Mouse (Mus musculus) embryonic facial prominence, embryonic 10.5 days (tissue): ENCODE results near the gene Gnai3. TPM values are rescaled to one million over a fixed set of nuclear protein-coding genes. Genes with fewer than 3 reads are reported as not detected.
A peak's percentile ranks its signal among the peaks of the same experiment; 100 is the strongest.

Source experiments
- DNase-seq: peaks from one replicate; pipeline ENCODE4 v3.0.0-alpha.2; 2017; ENCODE audit warnings: low spot score
- H3K27ac ChIP-seq: fragments of 300-500 bp; sonication (generic); replicated peaks from 2 replicates; pipeline ENCODE4 v1.5.1; 2016; ENCODE audit warnings: mild to moderate bottlenecking
- H3K27me3 ChIP-seq: fragments of 300-500 bp; sonication (generic); replicated peaks from 2 replicates; pipeline ENCODE4 v1.6.1; 2016; ENCODE audit warnings: low read depth, mild to moderate bottlenecking; ENCODE audit not compliant: poor library complexity, severe bottlenecking
- H3K36me3 ChIP-seq: fragments of 300-500 bp; sonication (generic); replicated peaks from 2 replicates; pipeline ENCODE4 v1.6.1; 2016; ENCODE audit warnings: mild to moderate bottlenecking, moderate library complexity
- H3K4me1 ChIP-seq: fragments of 300-500 bp; sonication (generic); 2 replicates; pipeline ENCODE4 v1.6.1; 2016
- H3K4me3 ChIP-seq: fragments of 300-500 bp; sonication (generic); 2 replicates; pipeline ENCODE4 v1.5.1; 2016; ENCODE audit warnings: mild to moderate bottlenecking, moderate library complexity
- H3K9me3 ChIP-seq: fragments of 300-500 bp; sonication (generic); 2 replicates; pipeline ENCODE4 v1.6.1; 2016; ENCODE audit warnings: mild to moderate bottlenecking
- WGBS: fragments of 180-500 bp; shearing (Covaris S2); methylation state at CpG from one replicate; pipeline ENCODE4 v1.1.7; 2016; 5-methylcytosine and 5-hydroxymethylcytosine counted together
- polyA plus RNA-seq: library from polyadenylated mRNA; unstranded; fragments of >200 nt; fragmentation: Nextera tagmentation; extraction: Ambion mirVana; gene quantifications from 2 replicates; pipeline ENCODE4 v1.2.1, GENCODE M21; 2016

The Gnai3 gene
- 194 and 195 TPM in 2 replicates for polyA plus RNA-seq

GRCm38 (mm10) chr3:108145534-108146445 lies at the start of gene Gnai3:
Gene Gnai3 (minus strand): TSS chr3:108146146.
- Histone ChIP-seq H3K36me3 (peaks cover 7% of the 10 kb centered on the region; the same call in 1 of the 2 replicates), H3K4me1 (peaks cover 30% of the 10 kb centered on the region), H3K9me3 (no peaks in the 10 kb centered on the region), H3K27ac (peak within 1 kb of the TSS; percentile 95), H3K4me3 (peak within 1 kb of the TSS; percentile 78), H3K27me3 (no peaks in the 10 kb centered on the region)
- DNase-seq: peak; percentile 94
- WGBS: under 1% methylated on average over 63 of the region's 63 CpGs

- peaks cover 12% of the 10 kb centered on the region for H3K36me3 ChIP-seq
- peaks cover 43% of the 10 kb centered on the region for H3K4me1 ChIP-seq
- no peak overlapping the region for H3K4me3 ChIP-seq
- H3K9me3 ChIP-seq: no peaks in the 10 kb centered on the region
- no peaks in the 10 kb centered on the region for H3K27me3 ChIP-seq
- 89% methylated on average over 4 of the region's 4 CpGs for WGBS
- DNase-seq: no peak
- H3K27ac ChIP-seq: peak overlapping the region; percentile 19; the same call in 1 of the 2 replicates
Observed at GRCm38 (mm10) chr3:108195287-108195686, 49.3 kb upstream of the Gnai3 start.

- peaks cover 13% of the 10 kb centered on the region for H3K27me3 ChIP-seq
- peaks cover 46% of the 10 kb centered on the region for H3K4me1 ChIP-seq
- no peak overlapping the region for H3K27ac ChIP-seq
- 87% methylated on average over 4 of the region's 4 CpGs for WGBS
- H3K36me3 ChIP-seq: peaks cover 5% of the 10 kb centered on the region; the same call in 1 of the 2 replicates
- DNase-seq: no peak
- H3K9me3 ChIP-seq: no peaks in the 10 kb centered on the region
- no peak overlapping the region for H3K4me3 ChIP-seq
Observed at GRCm38 (mm10) chr3:108193686-108194085, 47.7 kb upstream of the Gnai3 start.

GRCm38 (mm10) chr3:108189897-108190296 lies 44.0 kb upstream of the Gnai3 start:
- no peak for DNase-seq
- Histone ChIP-seq H3K27me3 (peaks cover 45% of the 10 kb centered on the region), H3K27ac (no peak overlapping the region)

GRCm38 (mm10) chr3:108188716-108189490 lies 43.0 kb upstream of the Gnai3 start:
- H3K27ac ChIP-seq: no peak overlapping the region
- H3K4me1 ChIP-seq: peaks cover 35% of the 10 kb centered on the region
- H3K27me3 ChIP-seq: peaks cover 55% of the 10 kb centered on the region
- 71% methylated on average over 9 of the region's 9 CpGs for WGBS
- H3K4me3 ChIP-seq: no peak overlapping the region
- 0 out of 2 replicates have a peak, but pooled peaks cover 10% of the 10 kb centered on the region for H3K36me3 ChIP-seq
- no peak for DNase-seq
- no peaks in the 10 kb centered on the region for H3K9me3 ChIP-seq

More at GRCm38 (mm10) chr3:108189897-108190296, 44.0 kb upstream of the Gnai3 start:
- H3K36me3 ChIP-seq: 0 out of 2 replicates have a peak, but pooled peaks cover 10% of the 10 kb centered on the region
- H3K9me3 ChIP-seq: no peaks in the 10 kb centered on the region
- peaks cover 39% of the 10 kb centered on the region for H3K4me1 ChIP-seq
- no peak overlapping the region for H3K4me3 ChIP-seq
- WGBS: 69% methylated on average over 5 of the region's 5 CpGs

- H3K27ac ChIP-seq: no peak overlapping the region
- H3K4me1 ChIP-seq: peaks cover 33% of the 10 kb centered on the region
- 59% methylated on average over 20 of the region's 20 CpGs for WGBS
- peaks cover 58% of the 10 kb centered on the region for H3K27me3 ChIP-seq
- H3K9me3 ChIP-seq: no peaks in the 10 kb centered on the region
- 0 out of 2 replicates have a peak, but pooled peaks cover 10% of the 10 kb centered on the region for H3K36me3 ChIP-seq
- H3K4me3 ChIP-seq: peak overlapping the region; percentile 85
- DNase-seq: no peak
Observed at GRCm38 (mm10) chr3:108187111-108187795, 41.3 kb upstream of the Gnai3 start.

GRCm38 (mm10) chr3:108186098-108187047 lies 40.4 kb upstream of the Gnai3 start, which contains the start of gene Amigo1:
Gene Amigo1 (plus strand): TSS chr3:108186335.
- 3% methylated on average over 100 of the region's 100 CpGs for WGBS
- no peaks in the 10 kb centered on the region for H3K9me3 ChIP-seq
- DNase-seq: peak; percentile 70
- peaks cover 33% of the 10 kb centered on the region for H3K4me1 ChIP-seq
- H3K36me3 ChIP-seq: 0 out of 2 replicates have a peak, but pooled peaks cover 10% of the 10 kb centered on the region
- peaks cover 58% of the 10 kb centered on the region for H3K27me3 ChIP-seq
- H3K4me3 ChIP-seq: peak within 1 kb of the TSS; percentile 85
- H3K27ac ChIP-seq: peak within 1 kb of the TSS; percentile 83

- Histone ChIP-seq H3K9me3 (no peaks in the 10 kb centered on the region), H3K4me1 (peaks cover 33% of the 10 kb centered on the region), H3K27ac (no peak overlapping the region; the same call in 1 of the 2 replicates), H3K36me3 (0 out of 2 replicates have a peak, but pooled peaks cover 10% of the 10 kb centered on the region), H3K4me3 (peak overlapping the region; percentile 85), H3K27me3 (peaks cover 58% of the 10 kb centered on the region)
- DNase-seq: no peak
- 3% methylated on average over 16 of the region's 16 CpGs for WGBS
Observed at GRCm38 (mm10) chr3:108185460-108186097, 39.6 kb upstream of the Gnai3 start.

GRCm38 (mm10) chr3:108184742-108185141 lies 38.8 kb upstream of the Gnai3 start:
- H3K36me3 ChIP-seq: 0 out of 2 replicates have a peak, but pooled peaks cover 10% of the 10 kb centered on the region
- peaks cover 55% of the 10 kb centered on the region for H3K27me3 ChIP-seq
- 73% methylated on average over 3 of the region's 3 CpGs for WGBS
- peaks cover 28% of the 10 kb centered on the region for H3K4me1 ChIP-seq
- no peaks in the 10 kb centered on the region for H3K9me3 ChIP-seq
- no peak for DNase-seq
- H3K4me3 ChIP-seq: no peak overlapping the region
- no peak overlapping the region for H3K27ac ChIP-seq

- H3K9me3 ChIP-seq: no peaks in the 10 kb centered on the region
- no peaks in the 10 kb centered on the region for H3K36me3 ChIP-seq
- H3K27ac ChIP-seq: no peak overlapping the region
- DNase-seq: no peak
- H3K27me3 ChIP-seq: peaks cover 19% of the 10 kb centered on the region
- peaks cover 7% of the 10 kb centered on the region for H3K4me1 ChIP-seq
- 34% methylated on average over 2 of the region's 2 CpGs for WGBS
- H3K4me3 ChIP-seq: no peak overlapping the region
Observed at GRCm38 (mm10) chr3:108180514-108180913, 34.6 kb upstream of the Gnai3 start.
